Mouse (Mus musculus) T-helper 17 cell (primary cell): ENCODE data around the gene Slc12a6.
"Not testable (repeated sequence)": the region's sequence is repeated elsewhere in the genome, so short reads cannot be mapped to it uniquely, and the experiment has no call there.

ENCODE experiments used
- in situ Hi-C, 2 experiments: fragments of 300-600 bp; cut with MboI, MseI; formaldehyde crosslinking; loops; 1 replicate in 1 of 2; 2 replicates in 1 of 2; pipeline ENCODE4 v1.15.1; 2025; ENCODE audit warnings: high pct_unique_total_duplicates in 2 of 2

Gene Slc12a6

GRCm38 (mm10) chr2:112261748-112262653 is 3.6 kb upstream of the Slc12a6 start, which contains the start of gene Nop10:
Gene Nop10 (plus strand): TSS chr2:112261926.
- in situ Hi-C loops = loop anchor here (5.0 to 25.0 kb wide), 3 partner anchors 95 to 200 kb away; partner anchors contain the start of gene Emc7 (in 1 of the 2)

- in situ Hi-C loops = loop anchor here (5.0 to 25.0 kb wide), 3 partner anchors 94 to 199 kb away; partner anchors contain the start of gene Emc7 (in 1 of the 2)
Measured at GRCm38 (mm10) chr2:112262779-112263295, 2.8 kb upstream of the Slc12a6 start.

GRCm38 (mm10) chr2:112264364-112264763 is 1.3 kb upstream of the Slc12a6 start:
- in situ Hi-C loops = loop anchor here (5.0 to 25.0 kb wide), 3 partner anchors 93 to 198 kb away; partner anchors contain the start of gene Emc7 (in 1 of the 2)

GRCm38 (mm10) chr2:112266242-112266592 is 592 bp downstream of the Slc12a6 start, which contains the start of gene Gm21985:
Gene Gm21985 (plus strand): TSS chr2:112266314.
- in situ Hi-C loops = loop anchor here in 1 of 2 experiments (25.0 kb wide), 1 partner anchor 196 kb away; the partner anchor contains the start of gene Emc7

- in situ Hi-C loops = loop anchor here in 1 of 2 experiments (25.0 kb wide), 1 partner anchor 196 kb away; the partner anchor contains the start of gene Emc7
Measured at GRCm38 (mm10) chr2:112266780-112267179, 1.2 kb downstream of the Slc12a6 start.

- in situ Hi-C loops = loop anchor here in 1 of 2 experiments (25.0 kb wide), 1 partner anchor 195 kb away; the partner anchor contains the start of gene Emc7
Measured at GRCm38 (mm10) chr2:112267547-112268269, 2.1 kb downstream of the Slc12a6 start.

- in situ Hi-C loops = loop anchor here in 1 of 2 experiments (25.0 kb wide), 1 partner anchor 192 kb away; the partner anchor contains the start of gene Emc7
Measured at GRCm38 (mm10) chr2:112270011-112270410, 4.4 kb downstream of the Slc12a6 start.

- in situ Hi-C loops = loop anchor here in 1 of 2 experiments (25.0 kb wide), 1 partner anchor 189 kb away; the partner anchor contains the start of gene Emc7
Measured at GRCm38 (mm10) chr2:112272909-112273308, 7.3 kb downstream of the Slc12a6 start.

GRCm38 (mm10) chr2:112273474-112273873 is 7.8 kb downstream of the Slc12a6 start:
- in situ Hi-C loops = loop anchor here in 1 of 2 experiments (25.0 kb wide), 1 partner anchor 189 kb away; the partner anchor contains the start of gene Emc7

- in situ Hi-C loops = no loop called here
Measured at GRCm38 (mm10) chr2:112276870-112277269, 11.2 kb downstream of the Slc12a6 start.

- in situ Hi-C loops = no loop called here
Measured at GRCm38 (mm10) chr2:112282846-112283245, 17.2 kb downstream of the Slc12a6 start.

GRCm38 (mm10) chr2:112284363-112285030 is 18.9 kb downstream of the Slc12a6 start:
- in situ Hi-C loops = no loop called here

- in situ Hi-C loops = no loop called here
Measured at GRCm38 (mm10) chr2:112285031-112285390, 19.4 kb downstream of the Slc12a6 start.

GRCm38 (mm10) chr2:112286062-112286461 is 20.4 kb downstream of the Slc12a6 start:
- in situ Hi-C loops = not testable (repeated sequence)

- in situ Hi-C loops = no loop called here
Measured at GRCm38 (mm10) chr2:112287059-112287458, 21.4 kb downstream of the Slc12a6 start.

- in situ Hi-C loops = no loop called here
Measured at GRCm38 (mm10) chr2:112289507-112289906, 23.9 kb downstream of the Slc12a6 start.

GRCm38 (mm10) chr2:112292823-112293222 is 27.2 kb downstream of the Slc12a6 start:
- in situ Hi-C loops = loop anchor here in 1 of 2 experiments (10.0 kb wide), 1 partner anchor 1292 kb away; no protein-coding TSS in a partner anchor

- in situ Hi-C loops = loop anchor here in 1 of 2 experiments (5.0 to 10.0 kb wide), 2 partner anchors 51 to 1289 kb away; no protein-coding TSS in a partner anchor
Measured at GRCm38 (mm10) chr2:112296211-112296610, 30.6 kb downstream of the Slc12a6 start.

GRCm38 (mm10) chr2:112298221-112298620 is 32.6 kb downstream of the Slc12a6 start:
- in situ Hi-C loops = loop anchor here in 1 of 2 experiments (5.0 to 10.0 kb wide), 2 partner anchors 49 to 1287 kb away; no protein-coding TSS in a partner anchor

- in situ Hi-C loops = no loop called here
Measured at GRCm38 (mm10) chr2:112308671-112309070, 43.0 kb downstream of the Slc12a6 start.
